Mouse (Mus musculus) spleen, embryonic (tissue): ENCODE measurements around the gene Samt4.
"Not testable (repeated sequence)": the region's sequence is repeated elsewhere in the genome, so short reads cannot be mapped to it uniquely, and the experiment has no call there.

Source experiments
- CTCF ChIA-PET: fragments of 350-600 bp; sonication (Branson Sonifier 250); formaldehyde crosslinking; loops from one replicate; lab custom pipeline; 2022; lab: Charles Lee

Gene Samt4

DNA sequence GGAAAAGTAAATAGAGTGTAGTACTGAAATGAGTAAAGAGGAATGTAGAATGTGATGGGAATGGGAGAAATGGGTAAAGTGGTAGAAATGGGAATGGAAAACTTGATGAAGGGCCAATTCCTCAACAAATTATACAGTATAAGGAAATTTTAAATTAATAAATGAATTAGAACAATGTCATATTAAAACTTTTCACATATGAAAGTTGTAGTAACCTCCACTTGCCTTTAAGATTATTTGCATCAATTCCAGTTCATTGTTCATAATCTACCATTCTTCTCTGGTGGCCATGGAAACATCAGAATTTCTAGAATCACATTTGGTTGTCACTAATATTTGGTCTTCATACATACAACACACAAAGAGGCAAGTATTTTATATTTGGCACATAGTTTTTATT is at the start of gene Samt4:
Gene Samt4 (plus strand): TSS at position 301 of the 400 bp plus-strand sequence.
- CTCF ChIA-PET, result no interaction called here

DNA sequence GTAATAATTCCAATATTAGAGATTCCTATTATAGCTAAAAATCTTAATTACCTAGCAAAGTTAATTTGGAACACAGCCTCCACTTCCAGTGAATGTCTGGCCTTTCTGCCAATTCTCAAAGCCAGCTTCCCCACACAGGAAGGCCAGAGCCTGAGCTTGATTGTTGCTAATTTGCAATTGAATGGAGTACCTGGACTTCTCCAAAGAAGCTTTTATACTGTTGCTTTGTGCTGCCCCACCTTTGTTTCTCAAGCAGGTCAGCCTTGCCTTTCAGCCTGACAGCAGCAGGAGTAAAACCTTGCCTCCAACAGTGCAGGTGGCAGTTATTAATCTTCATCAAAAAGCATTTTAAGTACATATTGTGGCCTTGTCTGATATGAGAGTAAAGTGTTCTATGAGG is 38.1 kb upstream of the Samt4 start:
- CTCF ChIA-PET, result not testable (repeated sequence)

DNA sequence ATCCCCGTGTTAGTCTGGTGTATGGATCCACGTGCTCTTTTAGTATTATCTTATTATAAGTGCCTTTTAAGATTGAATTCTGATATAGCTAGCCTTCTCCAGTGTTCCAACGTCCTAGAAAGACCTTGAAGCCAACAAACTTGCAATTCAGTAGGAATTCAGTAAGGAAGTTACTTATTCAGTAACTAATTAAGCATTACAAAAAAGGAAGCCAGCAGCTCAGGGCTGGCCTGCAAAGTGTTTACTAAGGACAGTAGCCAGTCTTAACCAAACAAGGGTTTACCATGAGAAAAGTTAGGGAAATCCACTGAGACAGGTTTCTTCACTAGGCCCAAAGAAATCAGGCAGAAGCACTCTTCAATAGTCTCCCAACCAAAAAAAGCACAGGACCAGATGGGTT is 13.4 kb upstream of the Samt4 start:
- CTCF ChIA-PET, result interaction anchor here (0.6 kb wide), 1 partner anchor 161 kb away, joined by 4 read pairs; no protein-coding TSS in a partner anchor
